Mouse (Mus musculus): ENCODE results near the gene Itpk1.

Itpk1 gene

DNA sequence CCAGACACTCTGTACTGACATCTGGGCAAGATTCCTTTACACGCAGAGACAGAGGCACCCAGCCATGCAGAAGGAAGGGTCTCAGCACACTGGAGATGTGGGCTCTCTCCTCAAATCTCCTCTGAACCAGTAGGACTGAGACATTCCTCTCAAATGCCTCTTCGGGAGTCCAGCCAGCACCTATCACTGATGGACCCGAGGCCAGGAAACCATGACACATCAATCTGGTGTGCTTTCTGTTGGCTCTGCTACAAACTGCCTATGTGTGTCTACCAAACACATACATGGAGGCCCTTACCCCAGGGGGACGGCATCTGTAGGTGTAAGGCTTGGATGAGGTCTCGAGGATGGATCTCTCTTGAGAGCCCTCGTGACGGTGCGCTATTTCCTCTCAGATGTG lies 117.6 kb downstream of the Itpk1 start:
- no peak for DNase-seq

DNA sequence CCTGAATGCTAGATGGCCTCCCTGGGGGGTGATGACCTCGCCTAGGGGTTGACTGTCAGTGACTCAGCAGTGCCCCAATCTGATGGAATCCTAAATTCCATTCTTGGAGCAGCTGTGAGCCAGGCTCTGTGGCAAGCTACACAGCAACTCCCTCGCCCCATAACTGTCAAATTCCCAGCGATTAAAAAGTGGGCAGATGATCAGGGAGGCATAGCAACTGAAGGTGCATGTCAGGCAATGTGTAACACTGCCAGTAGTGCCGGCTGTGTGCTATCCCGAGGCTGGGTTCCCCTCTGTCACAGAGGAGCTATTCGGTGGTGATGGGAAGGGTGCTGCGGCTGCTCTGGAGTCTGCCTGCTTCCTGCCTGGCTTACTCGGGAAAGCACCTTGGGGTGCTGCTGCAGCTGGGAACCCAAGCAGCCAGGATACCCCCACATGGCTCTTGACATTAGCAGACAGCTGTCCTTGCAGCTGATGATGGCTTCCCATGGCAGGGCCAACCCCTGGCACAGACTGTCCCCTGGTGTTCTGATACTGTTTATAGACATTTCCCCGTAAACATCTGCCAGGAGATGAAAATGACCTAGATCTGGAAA lies 118.3 kb downstream of the Itpk1 start:
- DNase-seq: no peak

DNA sequence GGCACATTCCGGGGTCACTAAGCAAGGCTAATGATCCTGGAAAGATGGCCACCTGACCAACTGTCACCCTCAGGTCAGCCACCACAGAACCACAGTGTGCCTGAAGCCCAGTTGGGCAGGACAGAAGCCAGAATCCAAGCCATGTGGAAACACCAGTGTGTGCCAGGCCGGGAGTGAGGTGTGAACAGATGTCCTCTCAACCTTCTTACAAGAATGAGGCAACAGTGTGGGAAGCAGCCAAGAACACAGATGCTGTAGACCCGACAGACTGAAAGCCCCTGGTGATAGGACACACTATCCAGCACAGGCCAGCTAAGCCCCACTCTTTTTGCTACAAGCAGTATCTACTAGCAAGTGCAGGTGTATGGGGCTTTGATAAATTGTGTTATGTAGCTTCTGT lies 119.3 kb downstream of the Itpk1 start:
- DNase-seq: no peak

DNA sequence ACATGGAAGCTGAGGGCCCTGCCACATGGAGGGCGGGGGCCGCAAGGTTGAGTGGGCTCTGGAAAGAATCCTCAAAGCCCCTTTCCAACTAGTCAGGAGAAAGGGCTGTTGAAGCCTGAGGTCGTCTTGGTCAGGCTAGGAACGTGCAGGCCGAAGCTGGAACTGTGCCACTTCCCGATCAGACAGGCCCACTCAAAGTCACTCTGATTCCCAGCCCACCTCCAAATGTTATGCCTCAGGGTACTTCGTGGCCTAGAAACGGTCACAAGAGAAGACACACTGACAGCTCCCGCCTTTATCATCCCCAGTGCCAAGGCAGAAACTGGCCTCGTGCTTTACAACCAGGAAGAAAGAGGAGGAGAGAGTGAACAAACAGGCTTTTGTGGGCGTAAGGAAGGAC lies 122.3 kb downstream of the Itpk1 start:
- DNase-seq: no peak

DNA sequence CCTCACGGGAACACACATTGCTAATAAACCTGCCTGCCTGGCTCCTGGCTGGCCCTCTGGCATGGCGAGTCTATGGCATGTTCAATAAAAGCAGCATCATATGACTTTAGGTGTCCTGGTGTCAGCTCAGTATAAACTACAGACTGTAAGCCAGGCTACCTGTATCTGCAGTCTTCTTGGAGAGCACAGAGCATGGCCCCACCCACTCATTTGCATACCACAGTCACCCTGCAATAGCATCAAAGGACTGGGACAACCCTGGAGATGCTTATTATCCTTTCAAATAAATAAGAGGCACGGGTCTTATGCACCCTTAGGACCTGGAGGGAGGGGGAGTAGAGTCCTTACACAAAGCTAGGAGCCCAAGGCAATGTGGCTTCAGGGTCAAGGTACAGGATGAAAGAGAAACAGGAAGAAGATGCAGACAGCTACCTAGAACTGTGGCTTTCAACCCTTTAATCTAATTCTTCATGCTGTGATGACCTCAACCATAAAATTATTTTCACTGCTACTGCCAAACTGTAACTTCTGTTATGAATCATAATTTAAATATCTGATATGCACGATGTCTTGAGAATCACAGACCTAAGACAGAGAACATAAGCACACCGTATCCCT lies 123.0 kb downstream of the Itpk1 start:
- DNase-seq: no peak

DNA sequence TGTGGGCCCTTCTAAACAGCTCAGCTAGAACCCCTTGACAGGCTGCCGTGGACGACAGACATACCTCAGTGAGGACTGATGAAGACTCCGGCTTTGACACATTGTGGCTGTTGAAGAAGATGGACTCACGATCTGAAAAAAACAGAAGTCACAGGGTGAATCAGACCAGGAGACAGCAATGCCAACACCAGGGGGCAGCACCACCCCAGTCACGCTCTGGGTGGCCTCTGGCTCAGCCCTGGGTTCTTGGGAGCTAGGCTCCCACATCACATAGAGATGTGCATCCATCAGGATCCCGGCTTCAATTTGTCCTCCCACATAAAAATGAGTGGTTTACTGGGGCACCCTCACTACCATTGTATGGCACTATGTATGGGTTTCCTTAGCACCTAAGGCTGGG lies 125.7 kb downstream of the Itpk1 start:
- peak; percentile 66 for DNase-seq

DNA sequence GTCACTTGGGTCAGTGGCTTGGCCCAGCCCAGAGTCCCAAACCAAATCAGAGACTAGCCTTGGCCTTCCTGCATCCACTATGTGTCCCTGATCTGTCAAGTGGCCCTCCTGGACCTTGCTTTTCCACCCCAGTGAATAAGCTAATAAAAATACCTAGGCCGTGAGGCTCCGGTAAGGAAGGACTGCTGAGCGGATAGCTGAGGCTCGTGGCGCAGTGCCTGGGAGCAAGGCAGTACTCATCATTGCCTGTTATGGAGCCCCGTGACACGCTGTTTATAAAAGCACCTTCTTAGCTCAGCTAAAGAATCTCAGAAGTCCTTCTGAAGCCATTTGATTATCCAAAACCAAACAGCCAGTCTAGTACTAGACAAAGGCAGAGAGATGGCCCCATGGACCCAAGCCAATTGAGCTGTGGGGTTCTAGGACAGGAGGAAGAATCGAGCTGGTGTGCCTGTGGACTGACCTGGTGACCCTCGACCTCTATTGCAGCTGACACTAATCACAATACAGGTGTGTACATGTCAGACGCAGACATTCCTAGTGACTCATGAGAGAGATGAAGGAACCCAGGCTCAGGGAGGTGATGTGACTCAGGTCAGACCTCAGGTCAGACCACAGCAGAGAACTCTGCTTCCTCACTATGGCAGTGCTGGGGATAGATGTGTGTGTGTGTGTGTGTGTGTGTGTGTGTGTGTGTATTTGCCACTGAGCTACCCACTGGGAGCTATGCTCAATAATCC lies 127.9 kb downstream of the Itpk1 start:
- DNase-seq: no peak

DNA sequence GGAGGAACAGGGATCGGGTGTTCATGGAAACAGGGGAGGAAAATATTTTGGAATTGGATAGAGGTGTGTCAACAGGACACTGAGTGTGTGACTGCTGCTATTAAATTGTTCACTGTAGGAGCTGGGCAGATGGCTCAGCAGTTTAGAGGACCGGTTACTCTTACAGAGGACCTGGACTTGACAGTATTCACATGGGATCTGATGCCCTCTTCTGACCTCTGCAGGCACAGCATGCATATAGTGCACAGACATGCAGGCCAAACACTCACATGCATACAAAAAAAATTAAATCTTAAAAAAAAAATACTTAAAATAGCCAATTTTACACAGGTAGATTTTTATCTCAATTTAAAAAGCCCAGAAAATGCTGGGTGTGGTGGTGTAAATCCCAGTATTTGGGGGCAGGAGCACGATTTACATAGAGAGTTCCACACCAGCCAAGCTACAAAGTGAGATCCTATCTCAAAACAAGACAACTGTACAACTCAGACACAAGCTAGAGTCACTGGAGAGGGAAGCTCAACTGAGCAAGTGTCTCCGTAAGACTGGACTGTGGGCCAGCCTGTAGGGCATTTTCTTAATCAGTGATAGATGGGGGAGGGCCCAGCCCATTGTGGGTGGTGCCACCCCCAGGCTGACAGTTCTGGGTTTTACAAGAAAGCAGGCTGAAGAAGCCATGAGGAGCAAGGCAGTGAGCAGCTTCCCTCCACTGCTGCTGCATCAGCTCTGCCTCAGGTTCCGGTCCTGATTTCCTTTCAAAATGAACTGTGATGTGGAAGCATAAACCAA lies 129.0 kb downstream of the Itpk1 start:
- DNase-seq: no peak

DNA sequence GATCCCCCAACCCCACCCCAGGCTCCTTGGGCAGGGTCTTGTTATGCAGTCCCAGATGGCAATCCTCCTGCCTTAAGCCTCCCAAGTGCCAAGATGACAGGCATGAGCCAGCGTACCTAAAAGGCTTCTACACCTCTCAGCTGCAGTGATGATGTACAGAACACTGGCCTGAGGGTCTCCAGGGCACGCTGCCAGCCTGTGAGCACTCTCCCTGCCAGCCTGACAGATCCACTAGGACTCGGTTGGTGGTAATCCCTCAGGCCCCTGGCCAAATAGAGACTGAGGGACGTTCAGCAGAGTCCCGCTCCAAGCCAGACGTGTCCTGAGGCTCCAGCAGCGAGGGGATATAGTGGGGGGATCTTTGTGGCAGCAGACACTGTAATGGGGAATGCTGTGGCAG lies 131.7 kb downstream of the Itpk1 start:
- no peak for DNase-seq

DNA sequence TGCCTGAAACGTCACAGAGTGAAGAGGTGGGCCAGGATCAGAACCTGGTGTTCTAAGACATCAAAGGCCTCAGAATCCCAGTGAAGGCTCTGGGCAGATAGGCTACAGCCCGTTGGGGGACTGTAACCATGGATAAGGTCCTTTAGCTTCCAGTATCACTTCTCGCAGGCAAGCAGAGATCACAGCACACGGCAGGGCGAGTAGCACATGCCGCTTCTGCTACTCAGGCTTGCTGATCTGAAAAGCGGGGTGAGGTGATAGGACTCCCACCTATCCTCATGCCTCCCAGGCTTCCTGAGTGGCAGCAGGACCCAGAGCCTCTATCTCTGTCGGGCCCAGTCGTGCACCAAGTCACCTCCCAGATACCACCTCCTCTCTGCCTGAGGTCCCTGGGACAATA lies 133.1 kb downstream of the Itpk1 start:
- DNase-seq: no peak

DNA sequence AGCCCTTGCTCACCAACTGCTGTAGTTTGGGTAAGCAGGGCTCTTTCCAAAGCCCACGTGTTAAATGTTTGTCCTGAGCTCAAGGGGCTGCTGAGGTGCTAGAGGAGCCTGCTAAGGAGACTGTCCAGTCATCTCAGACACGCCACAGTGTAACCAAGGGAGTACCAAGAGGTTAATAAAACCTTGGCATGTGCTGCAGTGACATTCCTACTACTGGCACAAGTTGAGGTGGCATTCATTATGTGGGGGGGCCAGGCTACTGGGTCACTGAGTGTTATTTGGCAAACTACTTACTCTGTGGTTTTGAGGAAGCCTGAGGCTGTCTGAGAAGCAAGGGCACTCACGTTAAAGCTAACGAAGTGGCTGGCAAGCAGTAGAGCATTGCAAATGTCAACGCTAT lies 134.0 kb downstream of the Itpk1 start:
- DNase-seq: no peak

DNA sequence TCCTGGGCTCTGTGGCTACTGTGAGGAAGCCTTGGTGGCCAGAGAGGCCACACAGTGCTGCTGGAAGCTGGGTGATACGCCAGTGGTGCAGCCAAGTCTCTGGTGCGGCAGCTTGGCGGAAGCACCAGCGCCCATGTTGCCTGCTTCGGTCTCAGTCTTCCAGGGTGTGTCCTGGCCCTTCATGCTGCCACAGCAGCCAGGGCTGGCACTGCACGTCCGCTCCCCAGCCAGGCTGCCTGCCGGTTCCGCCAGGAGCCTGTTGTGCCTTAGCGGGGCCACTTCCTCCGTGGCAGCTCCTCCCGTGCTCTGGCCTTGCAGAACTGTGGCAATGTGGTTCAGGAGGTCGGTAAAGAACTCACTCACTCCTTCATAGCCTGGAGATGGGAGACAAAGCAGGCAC lies 134.6 kb downstream of the Itpk1 start:
- no peak for DNase-seq

DNA sequence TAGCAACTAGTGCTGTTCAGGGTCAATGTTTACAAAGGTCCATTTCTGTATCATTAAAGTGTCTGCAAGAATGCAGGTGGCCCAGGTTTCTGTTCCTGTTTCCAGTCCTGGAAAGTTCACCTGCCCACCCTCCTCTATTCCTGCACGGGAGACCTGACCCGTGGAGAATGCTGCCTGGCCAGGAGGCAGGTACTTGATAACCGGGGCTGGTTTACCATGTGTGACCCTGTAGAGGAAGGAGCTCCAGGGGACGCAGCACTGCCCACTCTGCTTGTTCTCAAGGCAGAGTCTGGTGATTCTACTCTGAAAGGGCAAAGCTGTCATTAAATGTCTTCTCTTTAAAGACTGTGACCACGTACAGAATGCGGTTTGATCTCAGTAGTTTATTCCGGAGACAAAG lies 136.5 kb downstream of the Itpk1 start:
- DNase-seq: no peak

DNA sequence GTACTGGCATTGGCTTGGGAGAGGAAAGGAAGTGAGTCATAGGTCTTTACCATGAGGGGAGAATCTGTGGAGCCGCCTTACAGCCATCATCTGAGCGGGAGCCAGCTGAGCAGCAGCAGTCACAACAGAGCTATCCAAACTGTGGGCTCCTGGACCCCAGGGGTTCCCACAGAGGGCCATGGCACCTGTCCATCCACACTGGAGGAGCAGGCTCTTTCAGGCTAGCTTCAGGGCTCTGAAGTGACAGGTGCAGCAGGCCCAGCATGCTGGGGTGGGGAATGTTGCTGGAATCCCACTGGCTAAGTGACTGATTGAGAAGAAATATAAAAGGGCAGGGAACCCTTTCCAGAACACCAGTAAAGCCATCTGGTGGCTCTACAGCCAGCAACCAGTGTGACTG lies 137.8 kb downstream of the Itpk1 start:
- no peak for DNase-seq

DNA sequence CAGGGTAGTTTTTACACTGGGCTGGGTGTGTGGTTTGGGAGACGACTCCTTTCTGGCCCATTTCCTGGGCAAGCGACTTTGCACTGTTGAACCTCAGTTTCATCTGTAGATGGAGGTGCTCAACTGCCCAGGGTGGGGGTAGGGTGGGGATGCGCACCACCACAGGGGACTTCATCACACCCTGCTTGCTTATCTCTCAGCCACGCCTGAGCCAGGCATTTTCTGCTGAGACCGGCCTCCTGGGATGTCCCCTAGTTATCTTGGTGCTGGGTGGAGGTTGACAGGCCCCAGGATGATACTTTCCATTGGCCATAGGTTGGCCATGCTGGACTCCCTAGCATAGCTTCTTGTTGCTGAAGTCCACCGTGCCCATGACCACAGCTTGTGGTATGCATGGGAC lies 139.6 kb downstream of the Itpk1 start:
- no peak for DNase-seq

DNA sequence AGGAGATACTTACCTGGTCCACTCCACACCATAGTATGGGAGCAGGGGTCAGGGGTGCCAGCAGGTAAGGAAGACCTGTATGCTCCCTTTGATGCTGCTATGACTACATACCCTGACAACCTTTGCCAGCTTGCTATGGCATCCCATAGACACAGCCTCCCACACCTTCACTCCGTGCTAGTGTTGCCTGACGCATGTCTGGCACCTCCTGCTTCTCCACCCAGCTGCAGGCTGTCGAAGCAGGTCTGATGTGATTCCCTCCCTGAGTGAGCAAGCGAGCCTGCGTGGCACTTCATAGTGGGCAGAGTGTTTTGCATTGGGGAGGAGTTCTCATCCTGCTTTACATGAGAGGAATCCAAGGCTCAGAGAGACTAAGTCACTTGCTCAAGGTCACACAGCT lies 147.4 kb downstream of the Itpk1 start:
- peak; percentile 52 for DNase-seq

DNA sequence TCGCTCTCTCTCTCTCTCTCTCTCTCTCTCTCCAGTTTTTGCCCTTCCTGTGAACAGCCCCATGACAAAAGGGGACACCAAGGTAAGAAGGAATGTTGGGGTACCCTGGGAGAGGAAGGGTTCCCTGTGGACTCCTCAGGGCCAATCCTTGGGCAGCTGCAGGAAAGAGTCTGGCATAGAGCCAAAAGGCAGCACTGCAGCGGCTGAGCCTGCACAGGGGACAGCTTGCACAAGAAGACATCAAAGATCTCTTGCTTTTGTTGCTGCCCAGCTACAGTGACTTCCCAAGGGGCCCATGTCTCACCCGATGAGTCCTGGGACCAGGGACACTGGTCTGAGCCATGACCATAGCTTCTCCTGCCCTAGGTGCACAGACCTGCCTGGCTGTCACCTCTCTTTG lies 148.9 kb downstream of the Itpk1 start:
- DNase-seq: peak; percentile 42

DNA sequence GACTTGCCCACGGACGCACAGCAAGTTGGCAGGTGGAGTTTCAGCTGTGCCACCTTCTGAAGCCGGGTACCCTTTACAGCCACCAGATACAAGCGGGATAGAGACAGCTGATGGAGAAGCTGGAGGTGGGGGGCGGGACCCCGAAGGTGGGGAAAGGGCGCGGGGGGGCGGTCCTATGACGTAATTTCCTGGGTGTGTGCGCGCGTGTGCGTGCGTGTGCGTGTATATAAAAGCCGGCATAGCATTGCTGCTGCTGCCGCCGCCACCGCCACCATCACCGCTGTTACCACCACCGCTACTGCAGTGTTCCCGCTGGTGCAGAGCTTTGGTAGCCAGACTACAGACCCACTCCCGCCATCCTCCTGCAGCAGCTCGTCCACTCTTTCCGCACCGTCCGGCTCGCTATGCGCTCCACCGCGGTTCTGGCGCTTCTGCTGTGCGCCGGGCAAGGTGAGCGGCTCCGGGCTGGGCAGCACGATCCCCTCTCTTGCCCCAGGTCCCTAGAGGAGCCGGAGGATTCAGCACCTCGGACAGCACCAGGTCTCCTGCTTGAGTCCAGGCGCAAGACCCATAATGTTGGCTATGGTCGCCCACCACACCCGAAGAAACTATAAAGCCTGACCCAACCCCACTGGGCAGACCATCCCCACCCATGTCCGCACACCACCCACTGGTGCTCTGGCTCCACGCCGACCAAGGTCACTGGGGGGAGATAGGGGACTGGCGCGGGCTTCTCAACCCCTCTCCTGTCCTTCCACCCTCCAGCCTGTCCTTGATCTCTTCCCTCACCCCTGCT lies 149.8 kb downstream of the Itpk1 start, which contains the start of gene Chga:
TSS of gene Chga (plus strand) at position 249 of the 796 bp plus-strand sequence.
- DNase-seq: peak; percentile 84

DNA sequence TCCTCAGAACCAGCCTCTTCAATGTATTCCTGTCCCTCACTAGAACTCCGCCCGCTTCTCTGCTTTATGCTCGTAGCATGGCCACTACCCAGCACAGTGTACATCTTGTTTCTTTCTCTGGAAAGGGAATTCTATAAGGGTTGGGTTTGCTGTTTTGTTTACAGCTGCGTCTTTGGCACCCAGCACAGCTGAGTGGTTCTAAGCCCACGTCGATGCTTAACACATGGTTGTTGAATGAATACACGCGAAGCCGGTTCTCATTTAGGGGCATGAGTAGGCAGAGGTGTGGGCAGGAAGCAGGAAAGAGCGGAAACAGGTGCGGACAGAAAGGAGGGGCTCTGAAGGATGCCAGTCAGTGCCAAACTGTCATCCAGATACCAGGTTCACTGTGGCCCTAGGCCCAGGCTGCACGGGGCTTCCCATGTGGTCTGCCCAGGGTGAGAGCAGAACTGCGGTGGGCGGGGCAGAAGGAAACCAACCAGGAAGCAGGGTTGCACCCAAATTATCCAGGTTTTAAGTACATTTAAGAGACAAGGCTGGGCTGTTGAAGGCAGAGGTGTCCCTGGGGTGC lies 150.9 kb downstream of the Itpk1 start:
- peak; percentile 35 for DNase-seq

DNA sequence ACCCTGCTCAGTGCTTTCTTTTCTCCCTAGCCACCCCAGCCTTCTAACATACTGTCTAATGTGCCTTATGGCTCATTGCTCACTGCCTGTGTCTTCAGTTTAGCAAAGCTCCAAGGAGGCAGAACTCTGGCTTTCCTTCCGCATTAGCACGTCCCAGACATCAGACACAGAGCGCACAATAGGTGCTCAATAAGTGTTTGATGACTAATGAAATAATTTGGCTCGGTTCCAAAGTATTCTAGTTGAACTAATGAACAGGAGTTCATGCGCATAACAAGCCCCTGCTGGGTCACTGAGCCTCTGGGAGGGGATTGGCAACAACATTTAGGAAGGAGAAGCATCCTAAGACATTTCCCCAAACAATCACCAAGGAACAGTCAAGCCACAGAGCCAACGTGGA lies 152.7 kb downstream of the Itpk1 start:
- DNase-seq: no peak

DNA sequence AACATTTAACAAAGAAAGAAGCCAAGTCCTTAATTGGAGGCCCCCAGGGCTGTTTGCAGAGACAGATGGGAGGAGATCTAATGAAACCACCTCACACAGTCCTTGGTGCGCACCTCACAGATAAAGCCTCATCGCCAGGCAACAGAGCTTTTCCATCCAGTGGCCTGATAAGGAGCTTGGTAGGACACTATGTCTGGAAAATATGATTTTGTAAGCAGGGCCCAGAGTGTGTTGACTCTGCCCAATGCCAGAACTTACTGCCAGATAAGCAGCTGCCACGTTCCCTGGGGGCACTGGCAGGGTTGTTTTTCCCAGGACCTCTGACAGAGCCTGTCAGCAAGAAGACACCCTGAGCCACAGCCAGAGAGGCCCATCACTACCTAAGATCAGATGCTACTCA lies 153.5 kb downstream of the Itpk1 start:
- DNase-seq: no peak

DNA sequence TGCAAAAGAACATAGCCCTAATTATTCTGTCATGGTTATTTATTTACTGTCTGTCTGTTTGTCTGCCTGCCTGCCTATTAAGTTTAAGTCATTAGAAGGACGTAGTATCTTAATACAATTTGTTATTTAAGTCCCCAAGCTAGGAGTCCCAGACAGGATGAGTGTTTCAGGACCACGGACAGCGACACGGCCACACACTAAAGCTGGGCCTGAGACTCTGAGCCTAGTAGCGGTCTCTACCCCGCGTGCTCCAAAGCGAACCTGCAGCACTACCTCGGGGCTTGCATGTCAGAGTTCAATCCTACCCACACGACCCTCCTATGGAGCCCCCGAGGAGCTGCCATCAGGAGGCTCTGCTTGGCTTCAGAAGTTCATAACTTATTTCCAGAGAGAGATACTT lies 154.2 kb downstream of the Itpk1 start:
- DNase-seq: no peak

DNA sequence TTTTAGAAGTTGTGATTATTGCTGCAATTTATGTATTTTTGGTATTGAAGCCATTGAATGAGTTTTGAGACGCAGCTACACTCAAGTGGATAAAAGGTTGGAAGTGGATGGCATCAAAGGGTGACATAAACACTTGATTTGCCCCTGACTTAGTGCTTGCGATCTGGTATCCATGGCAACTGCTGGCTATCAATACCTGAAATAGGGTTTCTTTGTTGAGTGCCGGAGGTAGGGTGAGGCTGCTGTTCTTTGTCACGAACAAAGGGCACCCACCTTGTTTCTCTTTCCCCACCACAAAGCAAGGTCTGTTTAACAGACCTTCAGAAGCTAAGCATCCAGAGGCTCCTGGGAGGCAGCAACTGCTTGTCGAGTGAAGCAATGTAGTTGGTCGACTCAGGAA lies 159.6 kb downstream of the Itpk1 start:
- DNase-seq: no peak
